Mouse (Mus musculus): ENCODE results near the gene Akap13.

DNA sequence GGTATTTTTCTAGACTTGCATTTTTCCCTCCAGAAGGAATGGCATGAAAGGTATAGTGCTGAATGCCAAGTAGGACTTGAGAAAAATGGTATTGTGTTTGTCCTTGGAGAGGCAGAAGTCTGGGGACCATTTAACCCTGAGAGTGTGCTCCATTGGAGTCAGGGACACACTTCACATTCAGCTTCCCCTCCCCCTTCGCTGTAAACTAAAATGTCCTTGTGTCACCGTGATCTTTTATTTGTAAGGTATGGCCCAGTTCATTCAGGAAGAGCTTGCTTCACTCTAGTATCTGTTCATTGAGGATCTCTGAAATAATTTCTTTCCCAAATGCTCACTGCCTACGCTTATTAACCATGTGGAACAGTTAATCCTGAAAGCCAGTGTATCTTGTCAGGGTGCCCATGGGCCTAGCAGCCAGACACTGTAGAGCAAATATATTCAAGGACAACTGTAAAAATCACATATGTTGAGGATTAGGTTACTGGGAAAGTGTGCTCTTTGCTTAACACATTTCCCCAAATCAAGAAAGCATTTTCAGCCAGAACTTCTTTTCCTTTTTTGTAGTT lies 165.1 kb downstream of the Akap13 start:
- TF ChIP-seq CTCF (IDR thresholded peaks at IDR 0.05; ENCODE audit: borderline replicate concordance, insufficient read depth, low read depth, low read length) (no peak), POLR2A (IDR thresholded peaks at IDR 0.05; ENCODE audit: borderline replicate concordance, insufficient read depth, low read length) (no peak)

Data from cerebellum, adult 2 months (tissue).